Mouse (Mus musculus) thymus, postnatal 4 days (tissue): Measurements from ENCODE around the gene Sorcs3.

Source experiments
- DNase-seq: peaks from one replicate; pipeline ENCODE4 v3.0.0; 2021

The Sorcs3 gene

GRCm38 (mm10) chr19:48285602-48286225, 79.9 kb downstream of the Sorcs3 start:
- no peak for DNase-seq

GRCm38 (mm10) chr19:48294251-48294650, 88.4 kb downstream of the Sorcs3 start:
- no peak for DNase-seq

GRCm38 (mm10) chr19:48298384-48298783, 92.6 kb downstream of the Sorcs3 start:
- no peak for DNase-seq

GRCm38 (mm10) chr19:48300440-48301231, 94.8 kb downstream of the Sorcs3 start:
- no peak for DNase-seq

GRCm38 (mm10) chr19:48301300-48301699, 95.5 kb downstream of the Sorcs3 start:
- no peak for DNase-seq

- no peak for DNase-seq
Observed at GRCm38 (mm10) chr19:48308341-48308740, 102.5 kb downstream of the Sorcs3 start.

GRCm38 (mm10) chr19:48309531-48310337, 103.9 kb downstream of the Sorcs3 start:
- no peak for DNase-seq

- DNase-seq, result no peak
Observed at GRCm38 (mm10) chr19:48310338-48310710, 104.5 kb downstream of the Sorcs3 start.

- DNase-seq, result no peak
Observed at GRCm38 (mm10) chr19:48313776-48314175, 108.0 kb downstream of the Sorcs3 start.

GRCm38 (mm10) chr19:48327115-48327514, 121.3 kb downstream of the Sorcs3 start:
- DNase-seq, result no peak

GRCm38 (mm10) chr19:48328171-48328570, 122.3 kb downstream of the Sorcs3 start:
- no peak for DNase-seq

- no peak for DNase-seq
Observed at GRCm38 (mm10) chr19:48331640-48332039, 125.8 kb downstream of the Sorcs3 start.

GRCm38 (mm10) chr19:48333085-48333484, 127.3 kb downstream of the Sorcs3 start:
- no peak for DNase-seq

- DNase-seq, result no peak
Observed at GRCm38 (mm10) chr19:48337461-48337860, 131.6 kb downstream of the Sorcs3 start.

- no peak for DNase-seq
Observed at GRCm38 (mm10) chr19:48338098-48338497, 132.3 kb downstream of the Sorcs3 start.

- DNase-seq, result no peak
Observed at GRCm38 (mm10) chr19:48342770-48343169, 136.9 kb downstream of the Sorcs3 start.

GRCm38 (mm10) chr19:48343442-48343841, 137.6 kb downstream of the Sorcs3 start:
- DNase-seq, result no peak

- DNase-seq, result no peak
Observed at GRCm38 (mm10) chr19:48347116-48347515, 141.3 kb downstream of the Sorcs3 start.

- no peak for DNase-seq
Observed at GRCm38 (mm10) chr19:48356806-48357205, 151.0 kb downstream of the Sorcs3 start.

GRCm38 (mm10) chr19:48362167-48362566, 156.3 kb downstream of the Sorcs3 start:
- no peak for DNase-seq

- DNase-seq, result no peak
Observed at GRCm38 (mm10) chr19:48368056-48368455, 162.2 kb downstream of the Sorcs3 start.

- no peak for DNase-seq
Observed at GRCm38 (mm10) chr19:48371787-48372186, 166.0 kb downstream of the Sorcs3 start.

GRCm38 (mm10) chr19:48378006-48378540, 172.2 kb downstream of the Sorcs3 start:
- DNase-seq, result no peak
